26 mouse cellular contexts compared by ENCODE assay signal in the genomic region with DNA sequence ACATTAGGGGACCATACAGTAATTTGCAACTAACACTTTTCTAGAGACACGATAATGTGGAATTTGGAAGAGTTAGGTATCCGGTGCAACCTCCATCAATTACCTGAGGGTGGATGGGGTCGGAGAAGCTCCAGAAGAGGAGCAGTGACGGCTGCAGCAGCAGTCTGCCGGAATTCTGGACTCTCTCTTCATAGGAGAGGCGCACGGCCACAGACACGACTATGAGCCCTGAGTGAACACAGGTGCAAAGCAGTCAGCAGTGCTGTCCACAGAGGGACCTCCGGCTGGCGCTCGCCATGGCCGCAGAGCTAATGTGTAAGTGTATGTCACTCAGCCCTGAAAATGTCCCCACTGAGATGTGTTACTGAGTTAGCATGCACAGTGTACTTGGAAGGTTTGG. TPM values are rescaled to one million over a fixed set of nuclear protein-coding genes. Genes with fewer than 3 reads are reported as not detected.
"Had no signal": no experiment of that assay in that cellular context is flagged by ENCODE, and none has a peak within 500 bp of the region (broad histone marks: within the 10 kb centered on the region; RNA-seq: fewer than 3 reads in every experiment).

No protein-coding gene starts in this region.

- DNase-seq: cerebellum, adult 18-20 months; cerebellum, adult 2 months; cerebellum, adult 8-10 months; cerebellum, adult 9-10 months; cerebellum, adult 9-11 months; cerebellum, postnatal 10 days; cerebellum, postnatal 14 days; cerebellum, postnatal 25 days; cerebellum, postnatal 36 days; embryo, embryonic 11 days; forebrain, postnatal 0 days; gastrocnemius, adult 2 months; gastrocnemius, postnatal 10 days; gastrocnemius, postnatal 14 days; gastrocnemius, postnatal 25 days; gastrocnemius, postnatal 36 days; heart, adult 18-20 months had no signal

- ATAC-seq: forebrain, embryonic 13.5 days; forebrain, embryonic 14.5 days; forebrain, embryonic 15.5 days; forebrain, embryonic 16.5 days; forebrain, postnatal 0 days had no signal

RNA-seq across cellular contexts. Expression of a gene that starts 27.7 kb away (rescaled TPM):
- total RNA-seq: common myeloid progenitor, adult 5-6 weeks; gastrocnemius, adult 18-20 months; gastrocnemius, adult 2 months; gastrocnemius, adult 8-10 months; gastrocnemius, postnatal 10 days; gastrocnemius, postnatal 14 days; gastrocnemius, postnatal 25 days; gastrocnemius, postnatal 36 days; gastrocnemius, postnatal 4 days; granulocyte monocyte progenitor cell, adult 5-6 weeks had no signal

RNA-seq across cellular contexts. Expression of a gene that starts 37.0 kb away (rescaled TPM):
- total RNA-seq: gastrocnemius, adult 18-20 months; gastrocnemius, adult 2 months; gastrocnemius, adult 8-10 months; gastrocnemius, postnatal 10 days; gastrocnemius, postnatal 14 days; gastrocnemius, postnatal 25 days; gastrocnemius, postnatal 36 days; granulocyte monocyte progenitor cell, adult 5-6 weeks had no signal
